Mouse (Mus musculus) right cerebral cortex, postnatal 25 days (tissue): ENCODE results near the gene Ddi2.

Source experiments
- DNase-seq: peaks from one replicate; pipeline ENCODE4 v3.0.0; 2022

Gene Ddi2

GRCm38 (mm10) chr4:141686525-141686924 lies 36.7 kb downstream of the Ddi2 start:
- DNase-seq: no peak

DNA sequence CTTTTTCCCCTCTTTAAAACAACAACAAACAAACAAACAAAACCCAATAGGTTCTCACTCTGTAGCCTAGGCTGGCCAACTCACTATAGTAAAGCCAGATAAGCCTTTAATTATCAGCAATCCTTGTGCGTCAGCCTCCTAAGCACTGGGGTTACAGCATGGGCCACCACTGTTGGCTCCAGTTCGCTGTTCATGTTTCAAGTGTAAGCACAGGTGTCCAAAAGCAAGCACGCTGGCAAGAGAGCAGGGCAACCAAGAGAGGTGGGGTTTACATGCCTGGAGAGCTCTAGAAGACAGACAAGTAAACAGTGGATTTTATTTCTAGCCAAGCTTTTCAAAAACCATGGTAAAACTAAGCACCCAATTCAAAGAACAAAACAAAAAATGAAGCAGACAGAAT lies 37.1 kb downstream of the Ddi2 start:
- no peak for DNase-seq

DNA sequence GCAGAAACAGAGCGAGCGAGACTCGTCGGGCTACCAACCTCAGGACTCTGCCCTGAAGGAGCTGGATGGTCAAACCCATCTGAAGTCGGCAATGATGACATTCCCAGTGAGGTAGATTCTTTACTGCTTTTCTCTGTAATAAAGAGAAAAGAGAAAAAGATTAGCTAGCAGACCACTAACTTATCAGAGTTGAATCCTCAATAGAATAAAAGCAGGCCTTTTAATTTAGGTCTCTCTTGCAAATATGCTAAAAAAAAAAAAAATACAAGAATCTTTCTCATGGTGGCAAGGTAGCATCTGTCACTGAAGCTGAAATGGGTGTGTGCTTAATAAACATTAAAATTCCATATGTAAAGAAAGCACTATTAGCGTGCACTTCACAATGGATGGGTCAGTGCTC lies 37.7 kb downstream of the Ddi2 start, which contains the start of gene Rsc1a1:
Gene Rsc1a1 (minus strand): TSS at position 101 of the 400 bp plus-strand sequence.
- no peak for DNase-seq

DNA sequence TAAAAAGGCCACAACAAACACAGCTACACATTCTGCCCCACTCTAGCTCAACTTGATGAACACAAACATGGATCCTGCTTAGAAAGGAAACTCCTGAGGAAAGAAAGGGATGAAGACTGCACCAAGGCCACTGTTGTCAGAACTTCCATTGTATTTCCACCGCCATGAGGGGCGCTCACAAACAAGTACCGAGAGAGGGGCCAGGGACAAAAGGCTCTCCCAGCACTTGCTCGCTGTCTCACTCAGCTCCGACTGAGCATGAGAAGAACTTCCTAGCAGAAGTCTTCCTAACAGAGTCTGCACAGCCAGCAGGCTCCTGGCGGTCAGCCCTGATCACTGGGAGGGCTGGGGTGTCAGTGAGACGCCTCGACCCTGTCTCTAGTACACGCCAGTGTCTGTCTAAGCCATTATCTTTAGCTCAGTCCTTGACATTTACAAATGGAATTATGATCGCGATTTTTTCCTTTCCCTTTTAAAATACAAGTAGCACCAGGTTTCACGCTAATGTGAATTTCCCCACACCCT lies 40.5 kb downstream of the Ddi2 start:
- no peak for DNase-seq

DNA sequence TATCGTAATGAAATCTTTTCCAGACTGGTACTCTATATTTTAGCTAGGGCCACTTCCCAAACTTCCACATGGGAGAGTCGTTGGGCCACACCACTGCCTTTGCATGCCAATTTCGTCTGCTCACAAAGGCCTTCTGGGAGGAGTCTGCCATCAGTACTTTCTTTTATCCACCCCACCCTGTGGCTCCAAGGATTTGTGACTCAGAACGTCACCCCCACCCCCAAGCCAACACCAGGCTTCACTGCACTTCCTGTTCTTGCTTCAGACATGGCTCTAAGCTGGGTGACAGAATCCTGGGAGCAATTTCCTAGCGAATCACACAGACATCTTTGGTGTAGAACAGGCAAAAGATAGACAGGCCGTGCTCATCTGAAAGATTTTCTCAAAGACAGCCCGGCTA lies 41.5 kb downstream of the Ddi2 start:
- no peak for DNase-seq

- no peak for DNase-seq
Observed at GRCm38 (mm10) chr4:141680892-141681291, 42.3 kb downstream of the Ddi2 start.

DNA sequence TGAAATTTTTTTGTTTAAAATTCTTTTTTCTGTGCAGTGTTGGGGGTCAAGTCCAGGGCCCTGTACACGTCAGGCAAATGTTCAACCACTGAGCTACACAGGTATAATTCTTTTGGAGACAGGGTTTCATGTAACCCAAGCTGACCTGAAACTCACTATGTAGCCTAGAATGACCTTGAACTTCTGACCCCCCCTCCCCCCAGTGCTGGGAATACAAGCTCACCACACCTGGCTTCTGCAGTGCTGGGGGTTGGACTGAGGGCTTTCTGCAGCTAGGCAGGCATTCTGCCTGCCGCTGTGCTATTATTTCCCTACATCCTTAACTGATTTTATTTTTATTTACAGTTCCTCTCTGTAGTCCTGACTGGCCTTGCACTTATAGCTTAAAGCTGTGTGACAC lies 44.2 kb downstream of the Ddi2 start:
- DNase-seq: no peak

GRCm38 (mm10) chr4:141676462-141676979 lies 46.7 kb downstream of the Ddi2 start:
- no peak for DNase-seq

GRCm38 (mm10) chr4:141672325-141672724 lies 50.9 kb downstream of the Ddi2 start:
- DNase-seq: no peak

DNA sequence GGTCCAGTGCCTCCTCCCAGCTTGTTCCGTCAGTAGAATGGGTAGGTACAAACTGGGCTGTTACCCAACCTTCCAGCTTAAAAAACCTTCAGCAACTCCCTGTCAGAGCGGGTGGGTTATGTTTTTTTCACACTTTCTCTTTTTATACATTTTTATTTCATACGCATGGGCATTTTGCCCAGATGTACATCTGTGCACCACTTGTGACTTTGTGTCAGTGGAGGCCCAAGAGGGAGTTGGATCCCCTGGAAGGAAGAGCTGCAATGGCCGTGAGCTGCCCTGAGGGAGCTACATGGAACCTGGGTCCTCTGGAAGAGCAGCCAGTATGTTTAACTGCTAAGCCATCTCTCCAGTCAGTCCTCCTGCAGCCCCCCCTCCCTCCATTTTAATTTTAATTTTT lies 51.8 kb downstream of the Ddi2 start:
- no peak for DNase-seq

- no peak for DNase-seq
Observed at GRCm38 (mm10) chr4:141669898-141670712, 53.1 kb downstream of the Ddi2 start.

- no peak for DNase-seq
Observed at GRCm38 (mm10) chr4:141664799-141665198, 58.4 kb downstream of the Ddi2 start, which contains the start of gene Plekhm2. Gene Plekhm2 (minus strand): TSS chr4:141664899.

DNA sequence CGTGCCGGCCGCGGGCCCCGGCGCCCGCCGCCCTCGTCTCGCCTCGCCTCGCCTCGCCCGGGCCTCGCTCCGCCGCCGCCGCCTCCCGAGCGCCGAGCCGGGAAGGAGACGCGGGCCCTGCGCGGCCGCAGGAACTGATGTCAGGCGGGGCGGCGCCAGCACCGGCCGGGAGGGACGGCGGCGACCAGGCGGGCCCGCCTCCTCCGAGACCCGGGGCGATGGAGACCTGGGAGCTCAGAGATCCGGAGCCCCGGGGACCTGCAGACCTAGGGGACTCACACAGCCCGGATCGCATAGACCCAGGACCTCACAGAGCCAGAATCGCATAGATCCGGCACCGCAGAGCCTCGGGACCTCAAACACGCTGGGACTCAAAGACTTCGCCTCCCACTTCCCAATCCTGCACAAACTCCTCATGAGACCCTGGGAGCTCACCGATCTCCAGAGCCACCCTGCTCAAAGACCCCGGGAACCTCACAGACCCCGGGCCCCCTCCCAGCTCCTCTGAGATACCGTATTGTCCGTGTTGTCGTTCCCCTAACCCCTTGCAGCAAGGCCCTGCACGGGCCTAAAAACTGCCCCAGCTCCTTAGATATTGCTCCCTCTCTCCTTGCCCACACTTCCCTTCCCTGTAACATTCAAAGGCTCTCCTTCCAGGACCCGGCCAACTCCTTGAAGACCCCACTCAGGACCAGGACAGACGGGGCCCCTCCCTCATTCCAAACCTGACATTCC lies 59.0 kb downstream of the Ddi2 start:
- peak; percentile 82 for DNase-seq

DNA sequence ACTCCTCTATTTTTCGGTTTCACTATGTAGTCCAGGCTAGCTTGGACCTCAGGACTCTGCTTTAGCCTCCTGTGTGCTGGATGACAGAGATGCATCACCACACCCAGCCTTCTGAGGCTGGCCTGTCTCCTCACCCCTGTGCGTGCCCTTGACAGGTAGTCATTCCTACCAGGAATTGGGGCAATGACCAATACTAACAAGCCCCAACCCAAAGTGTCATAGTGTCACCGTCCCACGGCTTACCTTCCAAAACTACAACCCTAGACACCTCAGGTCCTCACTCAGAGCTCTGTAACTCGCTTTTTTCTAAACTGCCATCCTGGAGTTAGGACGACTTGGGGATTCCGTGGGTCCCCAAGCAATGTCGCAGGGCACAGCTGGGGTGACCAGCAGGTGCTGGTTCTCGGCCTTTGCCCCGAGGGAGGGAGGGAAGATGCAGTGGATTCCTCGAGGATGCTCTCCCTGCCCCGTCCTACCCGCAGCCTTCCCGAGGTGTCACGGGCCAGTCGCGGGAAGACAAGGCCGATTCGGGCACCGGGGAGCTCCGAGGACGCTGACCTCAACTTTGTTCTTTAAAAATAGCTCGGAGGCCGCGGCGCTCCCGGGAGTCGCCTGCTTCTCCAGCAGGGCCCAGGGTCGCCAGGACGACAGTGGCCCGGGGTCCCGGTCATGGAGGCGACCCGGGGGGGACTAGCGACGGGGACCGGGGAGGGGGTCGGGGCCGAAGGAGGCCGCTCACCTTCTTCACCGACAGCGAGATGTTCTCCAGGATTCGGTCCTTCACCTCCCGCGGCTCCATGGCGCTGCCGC lies 59.9 kb downstream of the Ddi2 start:
- DNase-seq: peak; percentile 41

DNA sequence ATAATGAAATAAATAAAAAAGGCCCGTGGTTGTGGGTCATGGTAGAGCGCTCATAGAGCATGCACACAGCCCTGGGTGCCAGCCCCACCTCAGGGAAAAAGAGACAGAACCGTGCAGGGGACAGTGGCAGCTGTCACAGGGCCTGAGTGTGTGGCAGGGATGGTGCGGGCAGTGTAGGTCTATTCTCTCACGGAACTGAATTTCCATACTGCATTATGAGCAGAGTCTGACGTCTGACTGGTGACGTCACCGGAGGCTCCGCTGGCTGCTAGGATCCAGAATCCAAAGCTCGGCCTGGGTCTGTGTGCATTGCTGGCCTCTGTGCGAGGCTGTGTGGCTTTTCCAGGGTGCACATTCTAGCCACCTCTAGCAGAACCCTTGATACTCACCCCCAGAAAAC lies 62.3 kb downstream of the Ddi2 start:
- DNase-seq: no peak

GRCm38 (mm10) chr4:141659739-141660138 lies 63.5 kb downstream of the Ddi2 start:
- no peak for DNase-seq

GRCm38 (mm10) chr4:141658846-141659484 lies 64.3 kb downstream of the Ddi2 start:
- DNase-seq: no peak

DNA sequence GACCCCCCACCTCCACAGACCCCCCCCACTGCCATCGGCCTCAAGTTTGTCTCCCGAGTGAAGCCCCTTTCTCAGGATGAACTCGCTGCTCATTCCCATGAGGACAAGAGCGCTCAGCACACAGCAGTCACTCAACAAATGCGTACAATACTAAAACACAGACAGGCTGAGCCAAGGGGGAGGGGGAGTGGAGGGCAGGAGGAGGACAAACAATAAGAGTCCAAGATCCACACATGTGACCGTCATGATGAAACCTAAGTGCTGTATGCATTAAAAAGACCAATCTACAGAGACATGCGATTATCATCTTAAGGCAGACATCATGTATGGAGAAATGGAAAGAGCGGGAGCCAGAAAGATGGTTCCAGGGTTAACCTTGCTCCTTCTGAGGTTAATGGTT lies 66.3 kb downstream of the Ddi2 start:
- DNase-seq: no peak

GRCm38 (mm10) chr4:141655908-141656608 lies 67.2 kb downstream of the Ddi2 start:
- no peak for DNase-seq

DNA sequence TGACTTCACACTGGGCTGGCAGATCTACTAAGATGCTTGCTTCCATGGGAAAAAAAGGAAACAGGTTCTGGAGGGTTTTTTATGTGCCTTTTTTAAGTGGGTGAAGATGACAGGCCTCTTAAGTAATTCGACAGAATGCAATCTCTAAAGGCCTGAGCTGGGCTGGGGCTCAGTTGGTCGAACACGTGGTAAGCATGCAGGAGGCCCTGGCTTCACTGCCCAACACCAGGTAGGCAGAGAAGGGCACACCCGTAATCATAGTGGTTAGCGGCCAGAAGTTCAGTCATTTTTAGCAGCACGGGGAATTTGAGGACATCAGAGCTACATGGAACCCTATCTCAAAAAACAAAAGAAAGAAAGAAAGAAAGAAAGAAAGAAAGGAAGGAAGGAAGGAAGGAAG lies 68.7 kb downstream of the Ddi2 start:
- DNase-seq: no peak

DNA sequence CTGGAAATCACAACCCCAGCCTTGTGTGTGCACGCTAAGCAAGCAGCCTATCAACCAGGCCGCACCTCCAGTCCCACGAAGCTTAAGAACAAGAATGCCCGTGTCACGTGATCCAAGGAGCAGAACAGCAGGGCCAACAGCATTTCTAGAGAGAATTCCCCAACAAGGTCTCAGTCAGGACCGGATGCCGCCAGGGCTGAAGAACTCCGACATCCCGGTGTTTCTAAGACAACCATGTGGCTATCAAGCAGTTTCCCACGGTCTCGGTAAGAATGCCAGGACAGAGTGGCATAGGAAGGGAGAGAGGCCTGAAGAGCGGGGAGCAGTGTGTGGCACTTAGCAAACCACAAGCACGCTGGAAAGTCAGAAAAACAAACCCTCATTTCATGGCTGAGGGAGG lies 69.4 kb downstream of the Ddi2 start:
- DNase-seq: no peak

DNA sequence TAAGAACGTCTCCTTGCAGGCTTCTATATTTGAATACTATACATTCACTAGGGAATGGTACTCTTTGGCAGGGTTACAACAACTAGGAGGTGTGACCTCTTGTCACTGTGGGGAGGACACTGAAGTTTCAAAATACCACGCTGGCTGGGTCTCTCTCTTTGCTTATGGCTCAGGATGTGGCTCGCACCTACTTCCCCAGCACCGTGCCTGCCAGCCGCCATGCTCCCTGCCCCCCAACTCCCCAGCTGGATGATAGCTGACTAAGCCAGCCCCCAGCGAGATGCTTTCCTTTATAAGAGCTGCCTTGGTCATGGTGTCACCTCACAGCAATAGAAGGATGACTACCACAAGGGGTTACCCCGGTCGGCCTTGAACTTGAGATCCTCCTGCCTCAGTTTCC lies 70.2 kb downstream of the Ddi2 start:
- no peak for DNase-seq
